Comparison of ENCODE assay signal across 16 mouse cellular contexts in the genomic region with DNA sequence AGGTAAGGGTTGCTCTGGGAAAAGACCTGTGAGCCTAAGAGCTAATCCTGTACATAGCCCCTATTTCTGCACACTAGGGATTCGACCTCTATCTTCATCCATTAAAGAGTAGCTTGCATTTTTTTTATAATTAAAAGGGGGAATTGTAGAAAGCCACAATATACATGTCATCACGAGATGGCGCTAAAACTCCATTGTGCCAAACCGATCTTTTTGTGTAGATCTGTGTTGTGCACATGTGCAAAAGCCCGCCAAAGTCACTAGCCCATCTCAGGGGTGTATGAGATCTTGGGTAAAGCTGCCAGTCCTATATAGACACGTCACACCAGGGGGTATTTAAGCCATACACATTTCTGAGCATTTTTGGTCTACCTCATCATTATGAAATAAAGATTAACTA. TPM values are rescaled to one million over a fixed set of nuclear protein-coding genes. Genes with fewer than 3 reads are reported as not detected.
DNase-seq lines count a peak whose midpoint lies in the region.
"Had no signal": no experiment of that assay in that cellular context is flagged by ENCODE, and none has a peak within 500 bp of the region (broad histone marks: within the 10 kb centered on the region; RNA-seq: fewer than 3 reads in every experiment).

No protein-coding gene starts in this region.

- DNase-seq in ES-CJ7 (ENCODE audit: low read depth, low spot score) (peak; percentile 73), NIH3T3 (ENCODE audit: low read depth) (peak; percentile 40)
- peak; percentile 20 for DNase-seq in adrenal gland, postnatal 14 days
- DNase-seq in embryo, embryonic 11.5 days (ENCODE audit: low read depth, low spot score) = peak; percentile 31
- DNase-seq in kidney, postnatal 10 days = peak; percentile 22
- DNase-seq in mesoderm, embryonic 11.5 days (ENCODE audit: low read depth, low spot score) = peak; percentile 69

RNA-seq across cellular contexts. Expression of gene Defa21, which starts 16.8 kb away (rescaled TPM):
- not detected in 2 replicates for total RNA-seq in adrenal gland, postnatal 14 days (2021)
- total RNA-seq: adrenal gland, postnatal 25 days; gastrocnemius, adult 18-20 months; gastrocnemius, postnatal 25 days; heart, postnatal 36 days; layer of hippocampus, adult 18-20 months; layer of hippocampus, postnatal 14 days; left cerebral cortex, adult 8-10 months; left cerebral cortex, postnatal 36 days; megakaryocyte, adult 5-6 weeks; midbrain, postnatal 0 days had no signal

RNA-seq across cellular contexts. Expression of gene Defa23, which starts 46.3 kb away (rescaled TPM):
- not detected in 2 replicates for total RNA-seq in adrenal gland, postnatal 14 days (2021)
- total RNA-seq: adrenal gland, postnatal 25 days; gastrocnemius, adult 18-20 months; gastrocnemius, postnatal 25 days; heart, postnatal 36 days; layer of hippocampus, adult 18-20 months; layer of hippocampus, postnatal 14 days; left cerebral cortex, adult 8-10 months; left cerebral cortex, postnatal 36 days; megakaryocyte, adult 5-6 weeks; midbrain, postnatal 0 days had no signal

RNA-seq across cellular contexts. Expression of gene Defa35, which starts 56.3 kb away (rescaled TPM):
- total RNA-seq in adrenal gland, postnatal 14 days (2021) = not detected in 2 replicates
- total RNA-seq: adrenal gland, postnatal 25 days; gastrocnemius, adult 18-20 months; gastrocnemius, postnatal 25 days; heart, postnatal 36 days; layer of hippocampus, adult 18-20 months; layer of hippocampus, postnatal 14 days; left cerebral cortex, adult 8-10 months; left cerebral cortex, postnatal 36 days; megakaryocyte, adult 5-6 weeks; midbrain, postnatal 0 days had no signal

Comparison
In these comparisons a context has a peak if more than half of its experiments do, and no peak if none do; other contexts are left out.
1. Peak in every context shown above with its lines: DNase-seq.
2. DNase-seq: peak in every context shown above with its lines; median percentile 73 in ES-CJ7; 69 in mesoderm, embryonic 11.5 days; 40 in NIH3T3; 31 in embryo, embryonic 11.5 days; 22 in kidney, postnatal 10 days; 20 in adrenal gland, postnatal 14 days.